Mouse (Mus musculus): ENCODE measurements around the gene Uncx. TPM values are rescaled to one million over a fixed set of nuclear protein-coding genes. Genes with fewer than 3 reads are reported as not detected.
A peak's percentile ranks its signal among the peaks of the same experiment; 100 is the strongest.
"Not testable (repeated sequence)": the region's sequence is repeated elsewhere in the genome, so short reads cannot be mapped to it uniquely, and the experiment has no call there.

Uncx gene
- total RNA-seq, 4 experiments from 2014 or later: not detected

GRCm38 (mm10) chr5:139565462-139565861 lies 22.2 kb downstream of the Uncx start:
- DNase-seq: no peak

GRCm38 (mm10) chr5:139566640-139567399 lies 23.5 kb downstream of the Uncx start:
- DNase-seq: no peak

- no peak for DNase-seq
Measured at GRCm38 (mm10) chr5:139568079-139568478, 24.8 kb downstream of the Uncx start.

DNA sequence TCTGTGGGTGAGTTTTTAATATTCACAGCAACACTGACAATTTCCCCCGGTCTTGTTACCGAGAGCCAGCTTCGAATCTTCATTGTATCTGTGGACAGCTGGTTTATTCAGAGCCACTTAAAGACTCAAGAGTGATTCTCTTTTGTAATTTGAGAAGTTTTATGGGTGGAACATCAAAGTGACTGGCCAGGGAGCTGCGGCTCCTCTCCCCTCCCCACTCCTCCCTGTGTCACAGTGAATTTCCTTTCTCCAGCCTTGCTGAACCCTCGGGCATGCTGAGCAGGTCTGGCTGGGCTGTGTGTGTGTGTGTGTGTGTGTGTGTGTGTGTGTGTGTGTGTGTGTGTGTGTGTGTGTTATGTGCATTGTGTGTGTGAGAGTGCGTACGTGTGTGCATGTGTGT lies 29.2 kb downstream of the Uncx start:
- no peak for DNase-seq

GRCm38 (mm10) chr5:139573606-139574311 lies 30.5 kb downstream of the Uncx start:
- no peak for DNase-seq

GRCm38 (mm10) chr5:139575054-139575453 lies 31.8 kb downstream of the Uncx start:
- DNase-seq: no peak

- peak; percentile 71 for DNase-seq
Measured at GRCm38 (mm10) chr5:139580171-139580743, 37.0 kb downstream of the Uncx start.

DNA sequence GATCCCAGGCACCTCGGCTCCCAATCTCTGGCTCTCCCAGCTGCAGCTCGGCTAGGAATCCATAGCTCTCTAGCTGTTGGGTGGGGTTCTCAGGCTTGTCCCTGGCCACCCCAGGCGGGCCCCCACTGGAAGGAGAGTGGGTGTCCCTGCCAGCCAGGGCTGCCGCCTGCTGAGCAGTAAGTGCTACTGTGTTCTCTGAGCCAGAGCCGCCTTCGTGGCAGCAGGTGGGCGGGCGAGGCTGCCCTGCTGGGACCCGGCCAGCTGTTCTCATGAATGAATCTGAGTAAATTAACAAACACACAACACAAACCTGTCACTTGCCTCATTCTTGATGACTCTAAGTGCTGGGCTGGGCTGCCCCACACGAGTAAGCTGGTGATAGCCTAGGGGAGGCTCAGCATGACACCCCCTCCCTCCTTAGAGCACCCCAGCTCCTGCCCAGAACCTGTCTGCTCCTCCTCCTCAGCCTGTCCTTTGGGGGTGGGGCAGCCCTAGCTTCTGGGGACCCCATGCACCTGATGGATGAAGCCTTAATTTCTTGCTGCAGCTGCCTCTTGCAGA lies 38.1 kb downstream of the Uncx start:
- DNase-seq: no peak

- no peak for DNase-seq
Measured at GRCm38 (mm10) chr5:139584971-139585747, 41.9 kb downstream of the Uncx start.

GRCm38 (mm10) chr5:139585748-139586060 lies 42.4 kb downstream of the Uncx start:
- no peak for DNase-seq

- DNase-seq: not testable (repeated sequence)
Measured at GRCm38 (mm10) chr5:139587459-139587858, 44.2 kb downstream of the Uncx start.

- DNase-seq: not testable (repeated sequence)
Measured at GRCm38 (mm10) chr5:139590682-139591360, 47.5 kb downstream of the Uncx start.

DNA sequence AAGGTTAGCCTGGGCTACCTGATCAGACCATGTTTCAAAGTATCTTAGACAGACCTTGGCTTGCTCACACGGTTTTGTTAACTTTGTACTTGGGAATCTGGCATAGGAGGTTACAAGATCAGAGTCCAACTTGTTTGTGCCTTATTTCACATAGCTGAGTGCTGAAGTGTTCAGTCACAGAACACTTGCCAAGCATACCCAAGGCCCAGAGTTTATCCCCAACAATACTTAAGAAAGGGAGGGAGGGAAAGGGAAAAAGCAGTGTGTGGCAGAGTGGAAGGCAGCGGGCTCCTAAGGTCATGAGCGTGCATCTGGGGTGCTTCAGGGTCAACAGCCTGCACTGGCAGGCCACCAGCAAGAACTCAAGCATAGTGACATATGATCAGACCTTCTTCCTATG lies 48.7 kb downstream of the Uncx start:
- no peak for DNase-seq

GRCm38 (mm10) chr5:139592850-139593249 lies 49.6 kb downstream of the Uncx start:
- DNase-seq: no peak

DNA sequence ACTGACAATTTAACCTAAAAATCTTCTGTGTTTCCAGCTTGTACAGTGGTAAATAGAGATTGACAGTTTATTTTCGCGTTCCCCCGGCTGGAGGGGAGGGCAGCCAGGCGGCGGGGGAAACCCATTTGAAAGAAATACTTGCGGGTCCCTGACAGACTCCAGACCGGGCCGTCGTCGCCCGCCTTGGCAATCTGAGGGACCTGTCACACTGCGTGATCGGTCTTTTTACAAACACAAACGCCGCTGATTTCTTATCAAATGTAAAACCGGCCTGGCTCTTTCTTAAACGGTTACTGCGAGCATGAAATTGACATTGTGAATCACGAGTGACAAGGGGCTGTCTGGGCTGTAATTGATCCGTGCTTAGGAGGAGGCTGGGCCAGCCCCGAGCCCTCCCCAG lies 50.5 kb downstream of the Uncx start:
- no peak for DNase-seq

DNA sequence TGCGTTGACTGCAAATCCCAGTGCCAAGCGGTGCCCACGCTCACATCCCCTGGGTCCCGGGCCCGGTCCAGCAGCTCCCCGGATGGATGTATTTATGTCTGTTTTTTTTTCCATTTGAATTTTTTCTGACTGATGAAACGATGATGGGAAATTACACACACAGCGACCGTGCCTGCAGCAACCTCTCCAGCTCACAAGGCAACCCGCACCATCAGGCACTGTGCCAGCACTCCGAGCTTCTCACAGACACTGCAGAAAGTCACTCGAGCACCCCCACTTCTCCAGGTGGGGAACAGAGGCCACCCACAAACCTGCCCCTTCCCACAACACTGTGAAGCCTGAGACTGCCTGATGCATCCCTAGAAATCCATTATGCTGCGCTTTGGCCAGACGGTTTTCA lies 51.7 kb downstream of the Uncx start:
- no peak for DNase-seq

Other genes starting within 250 kb of the Uncx start
- gene Adap1, start 217.9 kb upstream of the Uncx start, total RNA-seq (2022): 1 to 10 TPM; 2.5 to 7.0 (median 3.9) TPM
- 10 to 100 TPM; 59.6 to 79.9 (median 66.5) TPM for gene Cox19, start 192.1 kb upstream of the Uncx start, total RNA-seq (2022)
- not detected for gene Cyp2w1, start 190.9 kb upstream of the Uncx start, total RNA-seq (2022)
- 10 to 100 TPM; 13.6 to 25.0 (median 18.1) TPM for gene Gpr146, start 165.8 kb upstream of the Uncx start, total RNA-seq (2022)
- 1 to 10 TPM in 3 of 4 experiments, under 1 TPM in 1; 0.94 to 1.4 (median 1.2) TPM for gene C130050O18Rik, start 138.2 kb upstream of the Uncx start, total RNA-seq (2022)
- 1 to 10 TPM; 3.9 to 7.8 (median 6.3) TPM for gene Gper1, start 120.3 kb upstream of the Uncx start, total RNA-seq (2022)
- gene 3110082I17Rik, start 83.0 kb upstream of the Uncx start, total RNA-seq (2022): 10 to 100 TPM in 3 of 4 experiments, 1 to 10 TPM in 1; 7.3 to 20.6 (median 14.4) TPM
- gene Zfand2a, start 58.9 kb upstream of the Uncx start, total RNA-seq (2022): 10 to 100 TPM; 35.1 to 37.0 (median 36.2) TPM
- gene Micall2, start 192.8 kb downstream of the Uncx start, total RNA-seq (2022): 10 to 100 TPM in 2 of 4 experiments, 1 to 10 TPM in 2; 7.6 to 28.1 (median 12.6) TPM
- gene Ints1, start 232.2 kb downstream of the Uncx start, total RNA-seq (2022): 10 to 100 TPM; 59.3 to 74.4 (median 65.0) TPM
- 10 to 100 TPM; 28.7 to 45.0 (median 30.4) TPM for gene Mafk, start 248.0 kb downstream of the Uncx start, total RNA-seq (2022)

Data from adrenal gland, adult 8-10 months (tissue).